Mouse (Mus musculus) lung, postnatal 0 days (tissue): ENCODE results near the gene Mcm2. TPM values are rescaled to one million over a fixed set of nuclear protein-coding genes. Genes with fewer than 3 reads are reported as not detected.

Experiments
- ATAC-seq: fragments of 200-750 bp; cut with Nextera tagmentation; 2 replicates; pipeline ENCODE4 v1.8.0; 2017; ENCODE audit warnings: moderate library complexity
- DNase-seq: peaks from one replicate; pipeline ENCODE4 v3.0.0-alpha.2; 2016; ENCODE audit warnings: low spot score
- H3K27ac ChIP-seq: fragments of 300-500 bp; sonication (generic); 2 replicates; pipeline ENCODE4 v1.5.1; 2014; ENCODE audit warnings: antibody characterized with exemption, mild to moderate bottlenecking, low read length, mixed read lengths
- H3K27me3 ChIP-seq: fragments of 300-500 bp; sonication (generic); replicated peaks from 2 replicates; pipeline ENCODE4 v1.6.1; 2014; ENCODE audit warnings: low read length, mixed read lengths; ENCODE audit not compliant: insufficient read depth
- H3K36me3 ChIP-seq: fragments of 300-500 bp; sonication (generic); 2 replicates; pipeline ENCODE4 v1.6.1; 2014; ENCODE audit warnings: low read length, mixed read lengths; ENCODE audit not compliant: insufficient read depth
- H3K4me1 ChIP-seq: fragments of 300-500 bp; sonication (generic); 2 replicates; pipeline ENCODE4 v1.6.1; 2014; ENCODE audit warnings: antibody characterized with exemption, low read depth, low read length, mixed read lengths; ENCODE audit not compliant: insufficient read depth
- H3K4me2 ChIP-seq: fragments of 300-500 bp; sonication (generic); replicated peaks from 2 replicates; pipeline ENCODE4 v1.6.1; 2014; ENCODE audit warnings: low read depth, mild to moderate bottlenecking, low read length, moderate library complexity, mixed read lengths
- H3K4me3 ChIP-seq: fragments of 300-500 bp; sonication (generic); 2 replicates; pipeline ENCODE4 v1.5.1; 2014; ENCODE audit warnings: low read depth, low read length
- H3K9ac ChIP-seq: fragments of 300-500 bp; sonication (generic); replicated peaks from 2 replicates; pipeline ENCODE4 v1.6.1; 2014; ENCODE audit warnings: low read depth, mild to moderate bottlenecking
- H3K9me3 ChIP-seq: fragments of 300-500 bp; sonication (generic); 2 replicates; pipeline ENCODE4 v1.6.1; 2016; ENCODE audit warnings: low read length, mixed read lengths
- CTCF ChIP-seq: IDR thresholded peaks from 2 replicates; pipeline ENCODE4 v1.5.1; 2016; ENCODE audit warnings: antibody characterized with exemption, mild to moderate bottlenecking
- EP300 ChIP-seq: IDR thresholded peaks from 2 replicates; pipeline ENCODE4 v1.6.1; 2016; ENCODE audit warnings: antibody characterized with exemption, mild to moderate bottlenecking, control low read depth
- WGBS: fragments of 180-500 bp; shearing (Covaris S2); extraction: QIAGEN DNeasy Blood & Tissue Kit; methylation state at CpG from one replicate; pipeline ENCODE4 v1.1.7; 2014; 5-methylcytosine and 5-hydroxymethylcytosine counted together
- polyA plus RNA-seq: library from polyadenylated mRNA; unstranded; fragments of >200 nt; fragmentation: Nextera tagmentation; extraction: Ambion mirVana; gene quantifications from 2 replicates; pipeline ENCODE4 v1.2.1, GENCODE M21; 2015

The Mcm2 gene
- polyA plus RNA-seq, 1 experiment from 2014 or later = 14.5 TPM

DNA sequence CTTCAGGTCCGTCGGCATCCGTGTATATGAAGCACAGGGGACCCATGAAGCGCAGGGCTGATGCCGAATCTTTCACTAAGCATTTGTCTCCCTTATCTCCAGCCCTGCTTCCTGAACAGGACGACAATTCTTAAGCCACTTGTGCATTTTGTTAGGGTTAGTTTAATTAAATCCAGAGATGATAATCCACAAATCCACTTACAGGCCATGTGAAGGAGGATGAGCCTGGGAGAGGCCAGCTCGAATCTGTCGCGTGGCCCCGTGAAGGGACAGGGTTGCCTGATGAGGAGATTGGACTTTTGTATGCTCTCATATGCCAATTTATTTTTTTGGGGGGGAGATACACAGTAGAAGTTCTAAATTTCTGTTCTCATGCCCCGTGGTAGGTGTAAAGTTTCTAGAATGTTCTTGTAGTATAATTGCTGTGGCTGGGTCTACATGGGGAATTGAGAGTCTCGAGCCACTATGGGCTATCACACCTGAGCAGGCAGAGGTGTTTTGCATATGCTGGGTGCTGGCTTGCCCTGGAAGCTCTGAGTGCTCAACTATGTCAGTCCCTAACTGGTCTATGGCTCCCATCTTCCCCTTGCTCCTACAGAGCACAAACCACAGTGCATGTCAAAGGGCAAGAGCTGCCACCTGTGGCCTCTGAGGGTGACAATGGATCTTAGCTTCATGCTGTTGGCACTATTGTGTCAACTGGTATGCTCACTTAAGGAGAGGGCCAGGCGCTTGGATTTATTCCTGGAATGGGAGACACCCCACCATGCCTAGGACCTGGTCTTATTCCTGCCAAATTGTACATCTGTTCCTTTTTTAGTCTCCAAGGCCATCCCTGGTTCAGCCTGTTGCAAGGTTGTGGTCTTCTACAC is 38.0 kb upstream of the Mcm2 start:
- Histone ChIP-seq H3K9me3 (no peaks in the 10 kb centered on the region), H3K4me2 (no peak overlapping the region), H3K4me1 (peaks cover 10% of the 10 kb centered on the region), H3K36me3 (no peaks in the 10 kb centered on the region), H3K9ac (no peak overlapping the region), H3K4me3 (no peak overlapping the region), H3K27me3 (no peaks in the 10 kb centered on the region), H3K27ac (no peak overlapping the region)
- no peak for TF ChIP-seq EP300
- ATAC-seq (no peak), DNase-seq (no peak)
- WGBS = 69% methylated on average over 13 of the region's 13 CpGs

DNA sequence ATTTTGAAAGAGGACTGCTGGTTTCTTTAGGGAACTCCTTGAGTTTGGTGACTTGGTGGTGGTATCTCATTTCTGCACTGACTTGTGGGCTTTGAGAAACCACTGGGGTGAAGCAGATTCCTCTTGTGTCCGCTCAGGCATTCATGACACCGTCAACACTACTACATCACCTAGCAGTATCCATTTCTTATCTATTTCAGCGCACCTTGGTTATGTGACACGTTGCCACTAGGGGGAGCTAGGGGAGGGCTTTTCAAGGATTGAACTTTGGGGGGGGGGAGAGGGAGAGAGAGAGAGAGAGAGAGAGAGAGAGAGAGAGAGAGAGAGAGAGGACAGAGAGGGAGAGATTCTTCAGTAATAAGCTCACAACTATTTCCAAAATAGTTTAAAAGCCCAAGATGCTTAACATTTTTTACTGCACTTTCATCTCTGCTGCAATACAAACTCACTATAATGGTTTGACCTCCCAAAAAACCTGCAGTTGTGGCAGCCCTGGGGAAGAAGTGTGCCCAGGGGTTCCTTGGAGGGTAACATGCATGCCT is 37.2 kb upstream of the Mcm2 start:
- peak; percentile 46 for DNase-seq
- Histone ChIP-seq H3K27ac (no peak overlapping the region), H3K36me3 (no peaks in the 10 kb centered on the region), H3K9me3 (no peaks in the 10 kb centered on the region), H3K27me3 (no peaks in the 10 kb centered on the region), H3K4me3 (no peak overlapping the region), H3K4me1 (peaks cover 12% of the 10 kb centered on the region; the same call in 1 of the 2 replicates), H3K9ac (no peak overlapping the region), H3K4me2 (no peak overlapping the region)
- TF ChIP-seq EP300 (no peak), CTCF (peak; percentile 76)
- WGBS = 12% methylated on average over 4 of the region's 4 CpGs
- no peak for ATAC-seq

DNA sequence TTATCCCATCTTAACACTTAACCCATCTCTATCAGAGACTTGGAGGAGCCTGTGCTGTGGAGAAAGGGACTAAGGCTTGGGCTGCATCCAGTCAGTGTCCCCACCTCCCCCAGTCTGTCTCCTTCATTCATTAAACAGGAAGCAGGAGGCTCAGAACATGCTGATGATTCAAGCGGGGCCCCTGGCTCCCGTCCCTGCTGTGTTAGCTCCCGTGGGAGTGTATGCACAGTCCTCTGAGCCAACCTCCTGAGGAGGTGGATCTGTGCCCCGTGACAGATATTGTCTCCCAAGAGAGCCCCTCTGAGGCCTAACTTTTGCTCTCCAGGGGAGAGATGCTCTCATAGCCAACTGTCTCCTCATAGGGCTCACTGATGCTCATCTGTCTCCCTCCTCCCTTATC is 36.2 kb upstream of the Mcm2 start:
- Histone ChIP-seq H3K27ac (no peak overlapping the region), H3K27me3 (no peaks in the 10 kb centered on the region), H3K9ac (no peak overlapping the region), H3K36me3 (no peaks in the 10 kb centered on the region), H3K9me3 (no peaks in the 10 kb centered on the region), H3K4me1 (peaks cover 17% of the 10 kb centered on the region; the same call in 1 of the 2 replicates), H3K4me2 (no peak overlapping the region), H3K4me3 (no peak overlapping the region)
- DNase-seq = no peak
- TF ChIP-seq CTCF (no peak), EP300 (no peak)
- ATAC-seq = peak; percentile 29
- WGBS = 18% methylated on average over 4 of the region's 4 CpGs

DNA sequence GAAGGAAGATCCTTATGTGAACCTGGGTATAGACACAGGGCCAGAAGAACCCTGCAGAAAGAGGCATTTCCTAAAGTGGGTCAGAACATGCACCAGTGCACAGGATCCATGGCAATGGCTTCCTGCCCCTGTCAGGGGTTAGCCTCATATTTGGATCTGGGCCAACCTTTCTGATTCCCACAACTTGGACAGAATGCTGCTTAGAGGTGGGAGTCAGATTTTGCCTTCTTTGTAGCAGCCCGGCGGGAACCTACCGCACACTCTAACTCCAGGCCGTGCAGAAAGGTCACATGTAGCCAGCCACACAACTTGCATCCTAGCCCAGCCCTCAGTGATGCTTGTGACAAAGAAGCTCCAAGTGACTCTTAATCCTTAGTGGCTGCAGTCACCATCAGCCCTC is 35.6 kb upstream of the Mcm2 start:
- TF ChIP-seq CTCF (no peak), EP300 (no peak)
- ATAC-seq (no peak), DNase-seq (no peak)
- peaks cover 17% of the 10 kb centered on the region; the same call in 1 of the 2 replicates for H3K4me1 ChIP-seq
- no peak overlapping the region for H3K9ac ChIP-seq
- H3K4me2 ChIP-seq = no peak overlapping the region
- no peaks in the 10 kb centered on the region for H3K27me3 ChIP-seq
- 53% methylated on average over 4 of the region's 4 CpGs for WGBS
- no peaks in the 10 kb centered on the region for H3K9me3 ChIP-seq
- no peak overlapping the region for H3K4me3 ChIP-seq
- H3K27ac ChIP-seq = no peak overlapping the region
- H3K36me3 ChIP-seq = no peaks in the 10 kb centered on the region

DNA sequence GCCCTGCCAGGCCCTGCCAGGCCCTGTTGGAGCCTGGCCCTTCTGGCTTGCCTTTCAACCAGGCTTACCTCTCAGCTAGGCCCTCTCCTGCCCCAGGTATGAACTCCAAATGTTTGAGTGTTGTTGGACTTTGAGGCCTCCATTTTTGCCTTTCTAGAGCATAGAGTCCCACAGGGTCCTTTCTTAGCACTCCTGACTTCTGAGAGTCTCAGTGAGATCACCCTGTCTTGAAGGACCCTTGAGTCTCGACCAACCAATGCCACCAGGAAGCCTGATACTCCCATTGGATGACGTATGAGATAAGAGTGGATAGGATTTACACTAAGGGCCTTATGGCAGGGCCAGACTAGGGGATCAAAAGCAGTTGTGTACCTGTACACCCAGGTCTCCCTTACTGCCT is 32.9 kb upstream of the Mcm2 start:
- Histone ChIP-seq H3K9ac (no peak overlapping the region), H3K27ac (peak overlapping the region; percentile 43), H3K4me3 (no peak overlapping the region), H3K4me2 (no peak overlapping the region), H3K9me3 (no peaks in the 10 kb centered on the region), H3K36me3 (no peaks in the 10 kb centered on the region), H3K4me1 (peaks cover 27% of the 10 kb centered on the region), H3K27me3 (no peaks in the 10 kb centered on the region)
- 61% methylated on average over 2 of the region's 2 CpGs for WGBS
- peak; percentile 74 for ATAC-seq
- peak; percentile 78 for DNase-seq
- TF ChIP-seq EP300 (peak; percentile 37; the same call in 1 of the 2 replicates), CTCF (no peak)

DNA sequence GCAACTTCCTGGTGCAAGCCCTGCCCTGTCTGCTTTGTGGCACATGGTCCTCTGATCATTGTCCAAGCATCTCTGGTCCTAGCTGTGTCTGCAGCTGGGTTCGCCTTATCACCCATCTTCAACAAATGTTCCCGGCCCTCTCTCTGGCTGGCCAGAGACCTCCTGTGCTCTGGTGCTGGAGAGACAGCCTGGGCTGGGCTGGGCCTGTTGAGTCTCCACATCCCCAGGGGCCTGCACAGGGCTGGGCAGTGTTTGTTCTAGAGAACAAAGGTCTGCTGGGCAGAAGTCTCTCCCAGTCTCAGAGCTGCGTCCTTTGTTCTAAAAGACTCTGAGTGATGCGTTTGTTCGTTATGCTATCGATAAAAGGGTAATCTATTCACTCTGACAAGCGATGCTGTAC is 31.5 kb upstream of the Mcm2 start:
- Histone ChIP-seq H3K36me3 (no peaks in the 10 kb centered on the region), H3K9me3 (no peaks in the 10 kb centered on the region), H3K4me1 (peaks cover 36% of the 10 kb centered on the region), H3K4me3 (no peak overlapping the region), H3K27ac (no peak overlapping the region), H3K4me2 (no peak overlapping the region), H3K27me3 (no peaks in the 10 kb centered on the region), H3K9ac (no peak overlapping the region)
- 56% methylated on average over 7 of the region's 7 CpGs for WGBS
- DNase-seq (no peak), ATAC-seq (peak; percentile 20)
- TF ChIP-seq EP300 (no peak), CTCF (no peak)
